In genomic region chr5:139490131-139490530, GRCm38 (mm10) we compare ENCODE assay signal across 28 mouse cellular contexts. TPM values are rescaled to one million over a fixed set of nuclear protein-coding genes. Genes with fewer than 3 reads are reported as not detected.
"Had no signal": no experiment of that assay in that cellular context is flagged by ENCODE, and none has a peak within 500 bp of the region (broad histone marks: within the 10 kb centered on the region; RNA-seq: fewer than 3 reads in every experiment).

No protein-coding gene starts in this region.

- H3K4me2 ChIP-seq: kidney, embryonic 15.5 days; limb, embryonic 13.5 days; liver, embryonic 13.5 days; midbrain, embryonic 12.5 days; midbrain, embryonic 15.5 days; stomach, embryonic 15.5 days had no signal

- H3K4me3 ChIP-seq: kidney, embryonic 15.5 days; limb, embryonic 10.5 days; limb, embryonic 13.5 days; liver, embryonic 13.5 days; midbrain, embryonic 12.5 days; midbrain, embryonic 15.5 days; myocyte; stomach, embryonic 15.5 days had no signal

- H3K27ac ChIP-seq: kidney, embryonic 15.5 days; limb, embryonic 10.5 days; limb, embryonic 13.5 days; liver, embryonic 13.5 days; midbrain, embryonic 12.5 days; midbrain, embryonic 15.5 days; stomach, embryonic 15.5 days had no signal

- H3K36me3 ChIP-seq: kidney, embryonic 15.5 days; limb, embryonic 10.5 days; limb, embryonic 13.5 days; liver, embryonic 13.5 days; midbrain, embryonic 12.5 days; midbrain, embryonic 15.5 days; stomach, embryonic 15.5 days had no signal

- H3K9me3 ChIP-seq: limb, embryonic 10.5 days; liver, embryonic 13.5 days; midbrain, embryonic 15.5 days had no signal

- H3K9ac ChIP-seq: kidney, embryonic 15.5 days; limb, embryonic 13.5 days; liver, embryonic 13.5 days; midbrain, embryonic 12.5 days; midbrain, embryonic 15.5 days; stomach, embryonic 15.5 days had no signal

- ATAC-seq: midbrain, embryonic 15.5 days had no signal

- DNase-seq: kidney, adult 11 months; kidney, adult 8-10 months; kidney, postnatal 10 days; kidney, postnatal 36 days; layer of hippocampus, postnatal 36 days; liver, embryonic 13.5 days; lung, adult 2 months; lung, postnatal 14 days; lung, postnatal 4 days; right cerebral cortex, adult 18-20 months; right cerebral cortex, postnatal 25 days; spleen, adult 18-20 months; thymus, postnatal 25 days had no signal

- H3K4me1 ChIP-seq: liver, embryonic 13.5 days; midbrain, embryonic 15.5 days; stomach, embryonic 15.5 days had no signal

- H3K27me3 ChIP-seq: midbrain, embryonic 12.5 days had no signal

RNA-seq across cellular contexts. Expression of gene Uncx, which starts 53.2 kb away (rescaled TPM):
- total RNA-seq: layer of hippocampus, adult 8-10 months; liver, adult 2 months; megakaryocyte progenitor cell, adult 5-6 weeks; megakaryocyte-erythroid progenitor cell, adult 5-6 weeks; monocyte, adult 5-6 weeks; neutrophil, adult 5-6 weeks had no signal
- polyA plus RNA-seq: liver, adult 2 months; liver, embryonic 13.5 days; liver, embryonic 16.5 days; lung, adult 2 months; lung, embryonic 16.5 days; myocyte had no signal
